Mouse (Mus musculus) G1E (cell line): ENCODE measurements around the gene Isx.

Experiments used
- CTCF ChIP-seq: IDR thresholded peaks from 2 replicates; pipeline ENCODE4 v1.5.1; 2012; ENCODE audit warnings: low read depth, low read length, inconsistent platforms, mixed read lengths
- GATA2 ChIP-seq: IDR thresholded peaks from 2 replicates; pipeline ENCODE4 v1.6.1; 2012; ENCODE audit warnings: low read depth, low read length, inconsistent platforms, borderline replicate concordance
- TAL1 ChIP-seq: conservative IDR thresholded peaks from 2 replicates; pipeline ENCODE4 v1.6.1; 2012; ENCODE audit warnings: low read depth, low read length, inconsistent platforms, mixed read lengths

DNA sequence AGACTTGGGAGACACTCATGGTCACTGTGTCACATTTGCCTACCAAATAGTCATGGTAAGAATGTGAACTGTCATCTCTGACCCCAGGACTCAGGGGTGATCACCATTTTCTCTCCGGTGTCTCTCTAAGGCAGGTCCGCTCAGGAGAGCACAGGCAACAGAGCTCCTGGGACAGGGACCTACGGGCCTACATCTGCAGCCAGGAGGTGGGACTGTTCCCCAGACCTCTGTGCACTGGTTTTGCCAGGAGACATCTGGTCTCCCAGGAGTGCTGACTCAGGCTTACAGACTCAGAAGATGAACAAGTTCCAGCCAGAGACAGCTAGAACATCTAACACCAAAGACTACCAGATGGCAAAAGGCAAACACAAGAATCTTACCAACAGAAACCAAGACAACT lies 69.1 kb downstream of the Isx start:
- TF ChIP-seq CTCF = no peak
- no peak for TF ChIP-seq TAL1
- TF ChIP-seq GATA2 = no peak
